Mouse (Mus musculus): ENCODE data around the gene Hps1.

Gene Hps1

GRCm38 (mm10) chr19:42718101-42718500 is 61.7 kb downstream of the Hps1 start:
- no peak for DNase-seq (ENCODE audit: low read depth, low spot score)

GRCm38 (mm10) chr19:42717668-42718067 is 62.1 kb downstream of the Hps1 start:
- DNase-seq (ENCODE audit: low read depth, low spot score): no peak

- DNase-seq (ENCODE audit: low read depth, low spot score): no peak
These were observed 63.3 kb downstream of the Hps1 start for GRCm38 (mm10) chr19:42716507-42716906.

GRCm38 (mm10) chr19:42713770-42714169 is 66.0 kb downstream of the Hps1 start:
- DNase-seq (ENCODE audit: low read depth, low spot score): no peak
